Mouse (Mus musculus): ENCODE measurements around the gene Hist1h1d.
"Not testable (repeated sequence)": the region's sequence is repeated elsewhere in the genome, so short reads cannot be mapped to it uniquely, and the experiment has no call there.

The Hist1h1d gene

DNA sequence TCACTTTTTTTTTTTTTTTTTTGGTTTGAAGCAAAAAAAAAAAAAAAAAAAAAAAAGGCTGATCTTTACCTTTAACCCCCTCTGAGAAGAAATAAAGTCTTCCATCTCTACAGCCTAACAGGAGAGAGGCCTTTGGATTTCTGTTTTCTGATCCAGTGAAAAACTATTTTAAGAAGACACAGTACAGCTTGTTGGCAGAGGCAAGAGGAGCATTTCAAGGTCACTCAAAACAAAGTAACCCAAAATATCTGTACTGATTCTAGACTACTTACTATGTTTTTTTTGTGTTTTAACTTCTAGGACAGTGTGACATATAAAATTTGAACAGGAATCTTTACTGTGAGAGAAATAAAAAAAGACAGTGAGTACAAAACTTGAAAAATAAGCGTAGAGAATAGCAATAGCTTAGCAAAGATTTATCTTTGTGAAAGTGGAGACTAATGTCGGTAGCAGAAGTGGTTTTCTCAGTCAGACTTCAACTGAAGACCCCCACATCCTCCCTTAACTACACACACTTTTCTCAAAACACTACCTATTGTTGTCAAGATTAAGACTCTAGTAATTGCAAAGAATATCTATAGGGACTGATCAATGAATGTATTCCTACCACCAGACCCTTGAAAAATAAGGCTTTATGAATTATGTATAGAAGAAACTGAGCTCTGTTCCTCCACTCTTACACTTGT is 23.4 kb upstream of the Hist1h1d start:
- no peak for DNase-seq (ENCODE audit: low spot score in 2 of 2)

DNA sequence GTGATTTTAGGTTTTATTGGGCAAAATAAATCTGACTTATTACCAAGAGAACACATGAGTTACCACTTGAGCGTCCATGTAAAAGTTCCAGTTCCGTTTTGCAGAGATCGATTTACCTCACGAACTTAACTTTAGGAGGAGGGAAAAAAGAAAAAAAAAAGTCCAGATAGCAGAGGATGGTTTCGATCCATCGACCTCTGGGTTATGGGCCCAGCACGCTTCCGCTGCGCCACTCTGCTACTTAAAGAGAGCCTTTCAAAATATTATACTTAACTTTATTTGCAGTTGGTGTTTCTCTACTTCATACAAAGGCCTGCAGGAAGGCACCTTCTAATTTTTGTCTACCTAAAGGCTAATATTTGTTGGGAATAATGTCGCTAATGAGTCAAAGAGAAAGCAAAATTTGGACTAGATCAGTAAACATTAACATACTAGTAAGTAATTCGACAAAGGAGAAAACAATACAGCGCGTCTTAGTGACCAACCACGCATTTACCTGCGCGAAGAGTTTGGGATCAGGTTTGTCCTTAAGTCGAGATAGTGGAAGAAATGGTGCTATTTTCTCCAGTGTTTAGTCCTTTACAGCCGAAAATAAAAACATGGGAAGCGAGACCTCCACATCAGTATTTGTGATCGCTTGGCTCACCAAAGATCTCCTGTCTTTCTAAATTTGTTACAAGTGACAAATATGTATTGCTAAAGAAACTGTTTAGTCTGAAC is 22.7 kb upstream of the Hist1h1d start:
- DNase-seq (ENCODE audit: low spot score in 2 of 2), result peak in 1 of 2 experiments; percentile 57

DNA sequence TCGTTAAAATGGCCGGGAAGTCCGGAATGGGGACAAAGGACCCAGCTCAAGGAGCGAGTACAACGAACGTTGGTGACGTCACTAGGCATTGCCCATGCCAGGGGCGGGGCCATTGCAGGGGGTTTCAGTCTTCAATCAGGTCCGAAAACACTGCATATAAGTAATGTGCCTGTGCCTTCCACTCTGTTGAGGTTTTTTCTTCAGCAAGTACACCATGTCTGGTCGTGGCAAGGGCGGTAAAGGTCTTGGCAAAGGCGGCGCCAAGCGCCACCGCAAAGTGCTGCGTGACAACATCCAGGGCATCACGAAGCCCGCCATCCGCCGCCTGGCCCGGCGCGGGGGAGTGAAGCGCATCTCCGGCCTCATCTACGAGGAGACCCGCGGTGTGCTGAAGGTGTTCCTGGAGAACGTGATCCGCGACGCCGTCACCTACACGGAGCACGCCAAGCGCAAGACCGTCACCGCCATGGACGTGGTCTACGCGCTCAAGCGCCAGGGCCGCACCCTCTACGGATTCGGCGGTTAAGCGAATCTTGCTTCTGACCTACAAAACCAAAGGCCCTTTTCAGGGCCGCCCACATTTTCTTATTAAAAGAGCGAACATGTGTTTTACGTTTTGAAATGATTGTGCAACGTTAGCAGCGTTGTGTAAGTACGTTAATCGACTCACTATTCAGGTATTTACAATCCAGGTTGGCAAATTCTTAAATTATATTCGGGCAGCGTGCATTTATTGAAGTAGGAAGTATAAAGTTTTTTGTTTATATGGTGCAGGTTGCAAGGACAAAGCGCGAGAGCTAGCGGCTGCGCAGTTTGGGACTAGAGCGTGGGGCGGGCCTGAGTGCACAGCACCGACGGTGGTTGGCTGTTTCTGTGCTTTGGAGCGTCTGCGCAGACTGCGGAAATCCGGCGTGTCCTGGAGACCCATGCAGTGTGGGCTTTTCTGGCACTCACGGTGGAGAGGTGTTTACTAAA is 21.9 kb upstream of the Hist1h1d start, which contains the start of gene Hist1h4h:
TSS of gene Hist1h4h (plus strand) at position 150 of the 975 bp plus-strand sequence.
- peak; percentile 93 to 95 for DNase-seq (ENCODE audit: low spot score in 2 of 2)

DNA sequence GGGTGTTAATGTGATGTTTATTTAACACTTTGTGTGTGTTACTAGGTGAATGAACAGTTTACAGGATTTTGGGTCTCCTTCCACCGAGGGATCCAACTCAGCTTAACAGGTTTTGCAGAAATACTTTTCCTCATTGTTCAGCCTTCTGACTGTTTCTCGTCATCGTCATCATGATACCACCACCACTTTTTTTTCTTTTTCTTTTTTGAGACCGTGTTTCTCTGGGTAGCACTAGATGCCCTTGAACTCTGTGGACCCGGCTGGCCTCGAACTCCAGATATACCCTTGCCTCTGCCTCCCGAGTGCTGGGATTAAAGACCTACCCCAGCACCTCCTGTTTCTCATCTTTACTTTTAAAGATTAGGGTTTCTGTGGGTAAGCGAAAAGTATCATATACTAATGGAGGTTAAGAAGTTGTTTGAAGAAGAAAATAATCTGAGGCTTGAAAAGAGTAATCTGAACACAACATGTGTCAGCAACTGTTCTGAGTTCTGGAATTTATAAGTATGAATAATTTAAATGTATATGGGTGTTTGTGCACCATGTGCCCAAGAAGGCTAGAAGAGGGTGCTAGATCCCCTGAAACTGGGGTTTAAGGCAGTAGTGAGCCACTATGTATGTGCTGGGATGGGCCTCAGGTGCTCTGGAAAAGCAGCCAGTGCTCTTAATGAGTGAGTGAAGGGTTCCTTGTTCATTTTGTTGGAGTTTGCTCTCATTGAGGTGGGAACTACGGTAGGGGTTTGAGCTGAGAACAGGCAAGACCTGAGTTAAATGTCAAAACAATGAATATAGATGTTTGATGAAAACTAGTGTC is 20.6 kb upstream of the Hist1h1d start:
- DNase-seq (ENCODE audit: low spot score in 2 of 2), result no peak

DNA sequence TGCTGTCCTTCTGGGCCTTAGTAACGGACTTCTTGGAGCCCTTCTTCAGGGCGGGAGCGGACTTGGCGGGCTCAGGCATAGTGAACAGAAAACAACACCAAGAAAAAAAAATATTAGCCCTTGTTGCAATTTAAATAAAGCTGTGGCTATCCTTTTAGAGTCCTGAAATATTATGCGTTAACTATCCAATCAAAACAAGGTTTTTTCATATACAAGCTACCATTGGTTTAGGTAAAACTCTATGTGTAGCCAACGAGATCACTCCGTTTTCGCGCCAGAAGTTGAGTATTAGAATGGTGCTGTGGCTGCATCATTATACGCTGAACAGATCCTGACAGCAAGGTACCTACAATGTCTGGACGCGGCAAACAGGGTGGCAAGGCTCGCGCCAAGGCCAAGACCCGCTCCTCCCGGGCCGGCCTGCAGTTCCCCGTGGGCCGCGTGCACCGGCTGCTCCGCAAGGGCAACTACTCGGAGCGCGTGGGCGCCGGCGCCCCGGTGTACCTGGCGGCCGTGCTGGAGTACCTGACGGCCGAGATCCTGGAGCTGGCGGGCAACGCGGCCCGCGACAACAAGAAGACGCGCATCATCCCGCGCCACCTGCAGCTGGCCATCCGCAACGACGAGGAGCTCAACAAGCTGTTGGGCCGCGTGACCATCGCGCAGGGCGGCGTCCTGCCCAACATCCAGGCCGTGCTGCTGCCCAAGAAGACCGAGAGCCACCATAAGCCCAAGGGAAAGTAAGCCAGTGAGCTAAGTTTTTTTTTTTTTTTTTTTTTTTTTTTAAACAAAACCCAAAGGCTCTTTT is 19.3 kb upstream of the Hist1h1d start, which contains the start of gene Hist1h2af:
TSS of gene Hist1h2af (plus strand) at position 347 of the 808 bp plus-strand sequence.
- not testable (repeated sequence) for DNase-seq (ENCODE audit: low spot score in 2 of 2)

DNA sequence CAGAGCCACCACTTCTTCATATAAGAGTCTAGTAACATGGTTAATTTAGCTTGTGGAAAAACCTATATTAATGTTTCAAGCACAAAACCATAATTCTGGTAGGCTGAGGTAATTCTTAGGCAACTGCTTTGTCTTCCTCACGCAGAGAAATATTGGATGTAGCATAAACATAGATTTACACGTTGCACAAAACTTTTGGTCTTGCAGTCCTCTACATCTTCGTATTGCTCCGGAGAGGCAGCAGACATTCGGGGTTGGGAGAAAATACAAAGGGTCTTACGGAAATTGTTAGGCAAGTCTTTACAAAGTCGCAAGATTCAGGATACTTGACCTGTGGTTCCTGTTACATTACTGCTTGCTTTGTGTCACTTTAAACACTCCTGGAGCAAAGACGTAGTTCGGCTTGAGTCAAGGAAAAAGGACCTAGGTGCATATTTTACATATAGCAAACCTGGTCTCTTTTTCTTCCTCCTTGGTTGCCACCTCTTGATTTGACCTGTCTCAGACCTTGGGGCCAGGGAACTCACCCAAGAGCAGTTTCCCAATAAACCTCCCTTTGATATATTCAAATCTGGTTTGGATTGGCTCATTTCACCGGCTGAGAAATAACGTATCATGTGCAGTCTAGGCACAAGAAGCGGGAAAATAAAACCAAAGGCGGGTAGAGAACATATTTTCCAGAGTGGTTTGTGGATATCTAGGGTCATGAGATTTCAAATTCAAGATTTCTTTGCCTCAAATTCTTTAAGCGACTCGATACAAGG is 18.5 kb upstream of the Hist1h1d start:
- DNase-seq (ENCODE audit: low spot score in 2 of 2), result no peak

DNA sequence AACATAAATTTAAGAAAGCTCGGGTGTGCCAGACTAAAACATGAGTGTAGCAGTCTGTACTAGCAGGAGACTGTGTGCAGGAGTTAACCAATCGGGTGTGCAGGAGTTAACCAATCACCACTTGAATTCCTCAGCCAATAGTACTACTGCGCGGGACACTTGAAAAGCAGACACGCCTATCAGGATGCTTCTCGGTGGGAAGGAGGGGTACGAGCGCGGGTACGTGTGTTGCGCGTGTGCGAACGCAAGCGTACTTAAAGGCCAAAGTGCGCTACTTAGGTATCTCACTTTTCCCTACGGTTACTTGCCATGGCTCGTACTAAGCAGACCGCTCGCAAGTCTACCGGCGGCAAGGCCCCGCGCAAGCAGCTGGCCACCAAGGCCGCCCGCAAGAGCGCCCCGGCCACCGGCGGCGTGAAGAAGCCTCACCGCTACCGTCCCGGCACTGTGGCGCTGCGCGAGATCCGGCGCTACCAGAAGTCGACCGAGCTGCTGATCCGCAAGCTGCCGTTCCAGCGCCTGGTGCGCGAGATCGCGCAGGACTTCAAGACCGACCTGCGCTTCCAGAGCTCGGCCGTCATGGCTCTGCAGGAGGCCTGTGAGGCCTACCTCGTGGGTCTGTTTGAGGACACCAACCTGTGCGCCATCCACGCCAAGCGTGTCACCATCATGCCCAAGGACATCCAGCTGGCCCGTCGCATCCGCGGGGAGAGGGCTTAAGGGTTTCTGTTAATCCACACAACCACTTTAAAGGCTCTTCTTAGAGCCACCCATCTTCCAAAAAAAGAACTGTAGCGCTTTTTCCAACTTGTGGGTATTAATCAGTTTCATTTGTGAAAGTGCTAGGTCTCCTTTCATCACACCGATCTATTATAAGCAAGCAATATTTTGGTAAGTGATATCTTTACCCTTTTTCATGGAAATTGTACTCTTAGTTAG is 17.7 kb upstream of the Hist1h1d start, which contains the start of gene Hist1h3g:
TSS of gene Hist1h3g (plus strand) at position 286 of the 939 bp plus-strand sequence.
- DNase-seq (ENCODE audit: low spot score in 2 of 2), result peak; percentile 67 to 70

DNA sequence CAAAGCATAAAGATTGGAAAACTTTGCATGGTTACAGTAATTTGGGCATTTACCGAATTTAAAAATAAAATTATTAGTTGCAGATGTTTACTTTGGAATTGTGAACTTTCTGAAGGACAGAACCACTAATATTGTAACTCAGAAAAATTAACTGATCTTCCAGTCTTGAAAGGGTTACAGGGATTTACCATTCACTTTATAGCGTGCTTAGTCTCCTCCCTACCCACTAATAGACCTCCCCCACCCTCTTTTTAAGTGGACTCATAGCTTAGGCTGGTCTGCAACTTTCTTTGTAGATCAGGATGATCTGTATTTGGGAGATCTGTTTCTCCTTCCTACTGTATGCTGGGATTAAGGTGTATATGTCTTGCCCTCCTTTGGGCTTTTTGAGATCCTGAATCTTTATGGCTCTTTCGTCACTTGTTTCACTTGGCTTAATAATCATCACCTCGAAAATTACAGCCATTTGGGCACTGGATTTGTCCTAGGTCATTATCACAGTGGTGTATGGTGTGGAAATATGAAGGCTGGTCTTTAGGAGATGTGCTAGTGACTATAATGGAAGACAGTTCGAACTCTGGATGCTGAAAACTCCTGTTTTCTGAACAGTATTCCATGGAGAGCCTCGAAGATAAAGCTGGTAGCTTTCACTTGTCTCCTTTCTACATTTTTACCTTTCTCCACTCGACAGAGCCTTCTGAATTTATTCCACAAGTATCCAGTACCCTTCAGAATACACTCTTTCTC is 16.8 kb upstream of the Hist1h1d start:
- no peak for DNase-seq (ENCODE audit: low spot score in 2 of 2)

DNA sequence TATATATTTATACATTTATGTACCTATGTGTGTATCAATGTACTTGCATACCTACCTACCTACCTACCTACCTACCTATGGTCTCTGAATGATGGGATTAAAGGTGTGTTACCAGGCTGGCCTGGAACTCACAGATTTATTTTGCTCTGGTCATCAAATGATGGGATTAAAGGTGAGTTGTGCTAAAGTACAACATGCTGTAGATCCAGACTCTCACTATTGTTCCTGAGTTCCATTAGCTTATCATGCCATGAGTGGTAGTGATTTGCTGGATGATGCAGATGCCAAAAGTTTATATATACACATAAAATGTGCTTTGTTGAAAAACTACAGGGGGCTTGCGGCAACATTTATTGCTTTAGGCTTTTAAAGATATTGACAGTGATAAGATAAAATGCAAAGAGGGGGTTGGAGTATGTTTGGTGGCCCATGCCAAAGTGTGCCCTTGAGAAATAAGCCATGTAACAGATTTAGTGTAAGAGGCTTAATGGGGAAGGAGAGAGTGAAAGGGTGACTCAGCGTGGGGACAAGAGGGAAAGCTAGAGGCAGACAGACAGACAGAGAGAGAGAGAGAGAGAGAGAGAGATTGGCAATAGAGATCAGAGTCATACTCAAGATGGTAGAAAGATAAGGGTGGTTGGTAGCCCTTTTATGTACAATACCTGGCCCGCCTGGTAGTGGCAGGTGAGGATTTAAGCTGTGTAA is 15.9 kb upstream of the Hist1h1d start:
- DNase-seq (ENCODE audit: low spot score in 2 of 2), result no peak

DNA sequence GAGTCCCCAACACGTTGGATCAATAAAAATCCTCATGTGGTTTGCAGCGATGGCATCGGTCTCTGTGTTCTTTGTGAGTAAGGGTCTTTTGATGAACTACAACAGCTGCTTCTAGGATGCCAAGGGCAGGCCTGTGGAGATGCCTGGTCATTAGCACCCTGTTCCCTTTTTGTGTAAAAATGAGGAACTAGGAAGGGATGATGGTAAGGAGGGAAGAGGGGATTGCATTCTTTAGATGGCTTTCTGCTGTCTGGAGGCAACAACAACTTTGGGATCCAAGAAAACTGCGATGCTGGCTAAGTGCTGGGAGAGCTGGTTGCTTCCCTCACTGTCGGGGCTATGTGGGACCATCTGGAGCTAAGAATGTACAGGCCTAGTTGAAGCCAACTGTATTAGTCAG is 14.8 kb upstream of the Hist1h1d start:
- DNase-seq (ENCODE audit: low spot score in 2 of 2), result no peak

DNA sequence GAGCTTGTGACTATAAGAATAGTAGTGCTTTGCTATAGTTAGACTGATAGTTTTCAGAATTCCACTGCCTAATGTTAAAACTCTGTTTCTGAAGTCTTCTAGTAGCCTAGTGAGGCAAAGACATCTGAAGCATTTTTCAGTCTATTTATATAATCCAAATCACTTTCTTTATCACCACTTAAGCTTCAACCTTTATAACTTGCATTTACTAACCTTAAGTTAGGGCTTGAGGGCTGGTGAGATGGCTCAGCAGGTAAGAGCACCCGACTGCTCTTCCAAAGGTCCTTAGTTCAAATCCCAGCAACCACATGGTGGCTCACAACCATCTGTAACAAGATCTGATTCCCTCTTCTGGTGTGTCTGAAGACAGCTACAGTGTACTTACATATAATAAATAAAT is 13.2 kb upstream of the Hist1h1d start:
- not testable (repeated sequence) for DNase-seq (ENCODE audit: low spot score in 2 of 2)

DNA sequence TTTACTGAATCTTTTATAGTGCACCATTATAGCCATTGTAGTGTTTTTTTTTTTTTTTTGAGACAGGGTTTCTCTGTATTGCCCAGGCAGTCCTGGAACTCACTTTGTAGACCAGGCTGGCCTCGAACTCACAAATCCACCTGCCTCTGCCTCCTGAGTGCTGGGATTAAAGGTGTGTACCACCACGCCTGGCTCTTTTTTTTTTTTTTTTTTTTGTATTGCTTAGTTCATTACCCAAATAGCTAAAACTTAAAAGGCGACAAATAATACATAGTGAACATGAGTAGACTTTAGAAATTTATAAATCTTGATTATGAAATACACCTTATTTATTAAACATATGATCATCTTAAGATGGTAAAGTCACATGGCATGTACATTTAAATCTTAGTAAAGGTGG is 11.6 kb upstream of the Hist1h1d start:
- DNase-seq (ENCODE audit: low spot score in 2 of 2), result no peak

DNA sequence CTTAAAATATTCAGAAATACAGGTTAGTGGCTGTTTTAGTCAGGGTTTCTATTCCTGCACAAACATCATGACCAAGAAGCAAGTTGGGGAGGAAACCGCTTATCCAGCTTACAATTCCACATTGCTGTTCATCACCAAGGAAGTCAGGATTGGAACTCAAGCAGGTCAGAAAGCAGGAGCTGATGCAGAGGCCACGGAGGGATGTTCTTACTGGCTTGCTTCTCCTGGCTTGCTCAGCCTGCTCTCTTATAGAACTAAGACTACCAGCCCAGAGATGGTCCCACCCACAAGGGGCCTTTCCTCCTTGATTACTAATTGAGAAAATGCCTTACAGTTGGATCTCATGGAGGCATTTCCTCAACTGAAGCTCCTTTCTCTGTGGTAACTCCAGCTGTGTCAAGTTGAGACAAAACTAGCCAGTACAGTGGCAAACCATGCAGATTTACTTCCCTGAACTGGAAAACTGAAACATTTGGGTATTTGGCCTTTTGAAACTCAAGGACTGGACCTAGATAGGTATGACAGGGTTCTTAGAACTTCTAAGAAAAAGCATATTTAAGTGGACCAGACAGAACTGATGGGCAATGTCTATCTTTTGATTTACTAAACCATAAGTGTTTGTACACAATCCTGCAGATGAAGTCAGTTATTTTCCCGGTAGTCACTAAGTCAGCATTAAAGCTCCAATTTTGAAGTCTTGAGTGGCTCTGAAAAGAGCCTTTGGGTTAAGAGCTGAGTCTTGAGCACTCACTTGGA is 10.7 kb upstream of the Hist1h1d start:
- DNase-seq (ENCODE audit: low spot score in 2 of 2), result not testable (repeated sequence)

DNA sequence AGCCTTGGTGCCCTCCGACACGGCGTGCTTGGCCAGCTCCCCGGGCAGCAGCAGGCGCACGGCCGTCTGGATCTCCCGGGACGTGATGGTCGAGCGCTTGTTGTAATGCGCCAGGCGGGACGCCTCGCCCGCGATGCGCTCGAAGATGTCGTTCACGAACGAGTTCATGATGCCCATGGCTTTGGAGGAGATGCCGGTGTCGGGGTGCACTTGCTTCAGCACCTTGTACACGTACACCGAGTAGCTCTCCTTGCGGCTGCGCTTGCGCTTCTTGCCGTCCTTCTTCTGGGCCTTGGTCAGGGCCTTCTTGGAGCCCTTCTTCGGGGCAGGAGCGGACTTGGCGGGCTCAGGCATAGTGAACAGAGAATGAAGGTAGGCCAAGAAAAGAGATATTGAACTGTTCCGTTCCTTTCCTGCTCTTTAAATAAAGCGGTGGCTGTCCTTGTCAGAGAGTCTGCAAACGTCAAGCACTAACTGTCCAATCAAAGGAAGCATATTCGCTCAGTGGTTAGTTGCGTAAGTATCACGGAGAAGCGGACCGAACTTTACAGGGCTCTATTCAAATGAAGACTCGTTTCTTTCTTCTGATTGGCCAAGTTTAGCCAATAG is 10.0 kb upstream of the Hist1h1d start, which contains the start of gene Hist1h2bh:
TSS of gene Hist1h2bh (minus strand) at position 394 of the 609 bp plus-strand sequence.
- peak; percentile 56 to 61 for DNase-seq (ENCODE audit: low spot score in 2 of 2)

DNA sequence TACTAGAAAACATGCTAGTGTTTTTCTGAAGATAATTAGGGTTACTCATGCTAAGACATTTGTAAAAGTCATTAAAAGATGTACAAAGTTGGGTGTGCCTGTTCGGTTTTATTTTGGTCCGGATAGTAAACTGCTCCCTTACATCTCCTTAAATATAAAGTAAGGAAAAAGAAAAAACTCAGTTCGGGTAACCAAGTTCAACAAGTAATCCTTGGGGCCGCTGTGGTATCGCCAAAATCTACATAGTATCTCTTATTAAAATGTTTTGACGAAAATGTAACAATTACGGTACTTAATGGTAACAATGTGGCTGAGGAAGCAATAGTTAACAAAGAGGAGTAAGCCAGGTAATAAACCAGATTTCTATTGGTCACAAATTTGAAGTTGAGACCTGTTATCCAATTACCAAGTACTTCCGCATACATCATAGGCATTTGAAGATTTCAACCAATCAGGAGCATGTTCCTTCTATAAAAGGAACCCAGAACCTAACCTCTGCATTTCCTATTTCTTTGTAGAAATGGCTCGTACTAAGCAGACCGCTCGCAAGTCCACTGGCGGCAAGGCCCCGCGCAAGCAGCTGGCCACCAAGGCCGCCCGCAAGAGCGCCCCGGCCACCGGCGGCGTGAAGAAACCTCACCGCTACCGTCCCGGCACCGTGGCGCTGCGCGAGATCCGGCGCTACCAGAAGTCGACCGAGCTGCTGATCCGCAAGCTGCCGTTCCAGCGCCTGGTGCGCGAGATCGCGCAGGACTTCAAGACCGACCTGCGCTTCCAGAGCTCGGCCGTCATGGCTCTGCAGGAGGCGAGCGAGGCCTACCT is 8.9 kb upstream of the Hist1h1d start, which contains the start of gene Hist1h3f:
TSS of gene Hist1h3f (plus strand) at position 88 of the 822 bp plus-strand sequence.
- peak; percentile 59 to 62 for DNase-seq (ENCODE audit: low spot score in 2 of 2)

All from urinary bladder, adult 18-20 months (tissue).